Mouse (Mus musculus): ENCODE data around the gene Prkd2.
A peak's percentile ranks its signal among the peaks of the same experiment; 100 is the strongest.

Prkd2 gene

DNA sequence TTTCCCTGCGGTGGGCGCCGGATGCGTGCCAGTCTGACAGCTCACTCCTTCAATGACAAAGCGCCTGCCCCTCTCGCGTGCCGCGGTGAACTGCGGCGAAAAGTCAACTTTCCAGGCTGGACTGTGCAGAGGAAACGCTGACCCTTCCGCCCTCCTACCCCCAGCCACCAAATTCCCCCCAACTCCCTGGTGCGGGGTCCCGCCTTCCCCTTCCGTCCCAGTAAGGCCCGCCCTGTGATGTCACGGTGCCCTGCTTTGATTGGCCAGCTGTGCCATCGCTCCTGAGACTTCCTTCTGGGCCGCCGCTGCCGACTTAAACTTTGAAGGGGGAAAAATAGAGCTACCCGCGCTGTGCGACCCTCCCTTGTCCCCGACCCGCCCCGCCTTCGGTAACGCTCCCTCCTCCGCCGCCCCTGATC lies at the start of gene Prkd2:
Prkd2 (plus strand) TSS at position 258 of the 419 bp plus-strand sequence.
- DNase-seq: peak; percentile 95 to 96

GRCm38 (mm10) chr7:16793010-16793725 lies 49.5 kb upstream of the Prkd2 start:
- no peak for DNase-seq

GRCm38 (mm10) chr7:16794886-16795285 lies 47.8 kb upstream of the Prkd2 start:
- no peak for DNase-seq

GRCm38 (mm10) chr7:16804409-16805028 lies 38.2 kb upstream of the Prkd2 start:
- DNase-seq: no peak

GRCm38 (mm10) chr7:16807936-16808335 lies 34.8 kb upstream of the Prkd2 start:
- peak in 1 of 2 experiments; percentile 42 for DNase-seq

- no peak for DNase-seq
Measured at GRCm38 (mm10) chr7:16808647-16809046, 34.1 kb upstream of the Prkd2 start.

- peak; percentile 68 to 82 for DNase-seq
Measured at GRCm38 (mm10) chr7:16809739-16810138, 33.0 kb upstream of the Prkd2 start.

DNA sequence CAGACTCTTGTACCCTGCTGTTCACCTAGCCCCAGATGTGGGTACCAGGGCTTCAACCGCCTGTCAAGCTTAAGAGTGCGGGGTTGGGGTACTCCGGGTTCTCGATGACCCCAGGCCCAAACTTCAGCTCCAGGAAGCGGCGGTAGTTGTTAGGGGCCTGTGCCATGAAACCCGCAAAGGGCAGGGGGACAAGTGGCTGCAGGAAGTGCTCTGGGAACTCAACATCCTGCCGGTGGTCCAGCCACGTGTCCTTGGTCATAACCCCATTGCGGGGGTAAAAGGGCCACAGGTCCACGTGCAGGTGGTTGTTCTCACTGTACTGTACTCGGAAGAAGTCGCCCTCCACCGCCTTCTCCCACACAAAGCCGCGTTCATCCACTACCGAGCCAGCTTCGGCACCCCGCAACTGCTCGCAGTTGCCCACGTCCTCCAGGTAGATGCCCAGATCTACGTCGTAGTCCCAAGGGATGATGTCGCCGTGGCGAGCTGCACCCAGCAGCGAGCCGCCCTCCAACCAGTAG lies 32.2 kb upstream of the Prkd2 start:
- DNase-seq: no peak

GRCm38 (mm10) chr7:16810920-16811648 lies 31.6 kb upstream of the Prkd2 start:
- no peak for DNase-seq

- no peak for DNase-seq
Measured at GRCm38 (mm10) chr7:16811649-16812070, 31.0 kb upstream of the Prkd2 start.

GRCm38 (mm10) chr7:16812505-16812904 lies 30.2 kb upstream of the Prkd2 start:
- DNase-seq: no peak

GRCm38 (mm10) chr7:16815351-16815941 lies 27.3 kb upstream of the Prkd2 start, which contains the start of gene Strn4:
Gene Strn4 (plus strand): TSS chr7:16815889.
- no peak for DNase-seq

GRCm38 (mm10) chr7:16816078-16816474 lies 26.6 kb upstream of the Prkd2 start:
- DNase-seq: peak; percentile 79 to 92

DNA sequence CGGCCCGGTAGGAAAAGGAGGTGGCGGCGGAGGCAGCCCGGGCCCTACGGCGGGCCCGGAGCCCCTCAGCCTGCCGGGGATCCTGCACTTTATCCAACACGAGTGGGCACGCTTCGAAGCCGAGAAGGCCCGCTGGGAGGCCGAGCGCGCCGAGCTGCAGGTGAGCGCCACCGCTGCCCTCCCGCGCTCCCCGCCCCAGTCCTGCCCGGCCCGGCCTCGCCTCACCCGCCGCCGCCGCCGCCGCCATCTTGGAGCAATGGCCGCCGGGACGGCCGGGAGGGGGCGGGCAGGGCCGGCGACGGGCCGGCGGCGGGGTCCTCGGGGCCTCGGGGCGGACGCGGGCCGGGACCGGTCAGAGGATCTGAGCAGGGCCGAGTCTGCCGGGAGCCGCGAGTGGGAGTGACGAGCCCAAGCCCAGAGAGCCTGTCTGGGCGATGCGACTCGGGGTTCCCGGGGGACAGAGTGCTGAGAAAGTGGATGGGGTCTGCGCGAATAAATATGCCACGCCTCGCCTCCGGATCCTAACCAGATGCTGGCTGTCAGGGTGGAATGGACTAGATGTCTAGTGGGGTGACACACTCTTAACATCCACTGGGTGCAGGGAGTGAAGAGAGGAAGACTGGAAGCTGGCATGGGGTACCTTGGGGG lies 26.1 kb upstream of the Prkd2 start, which contains the start of gene Fkrp:
Fkrp (minus strand) TSS at position 258 of the 648 bp plus-strand sequence.
- DNase-seq: peak; percentile 61 to 71

GRCm38 (mm10) chr7:16817693-16818092 lies 25.0 kb upstream of the Prkd2 start:
- DNase-seq: no peak

GRCm38 (mm10) chr7:16819794-16820193 lies 22.9 kb upstream of the Prkd2 start:
- no peak for DNase-seq

DNA sequence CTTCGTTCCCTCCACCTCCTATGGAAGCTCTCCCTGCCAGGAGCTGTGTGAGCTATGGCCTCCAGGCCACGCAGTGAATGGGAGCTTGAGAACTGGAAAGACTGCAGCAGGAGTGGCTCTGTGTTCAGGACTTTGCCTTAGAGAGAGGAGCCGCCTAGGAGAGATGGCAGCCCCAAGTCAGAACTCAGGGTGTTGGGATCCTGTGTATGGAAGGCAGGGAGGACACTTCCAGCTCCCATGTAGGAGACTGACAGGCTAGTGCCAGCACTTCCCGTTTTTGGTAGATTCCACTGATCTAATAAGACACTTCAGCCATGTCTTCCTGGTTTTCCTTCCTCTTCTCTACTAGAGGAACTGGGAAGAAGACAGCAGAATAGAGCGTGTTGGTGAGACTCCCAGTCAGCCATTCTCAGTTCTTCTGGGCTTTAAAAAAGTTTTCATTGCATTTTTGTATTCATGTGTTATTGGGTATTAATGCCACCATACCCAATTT lies 22.4 kb upstream of the Prkd2 start:
- DNase-seq: no peak

DNA sequence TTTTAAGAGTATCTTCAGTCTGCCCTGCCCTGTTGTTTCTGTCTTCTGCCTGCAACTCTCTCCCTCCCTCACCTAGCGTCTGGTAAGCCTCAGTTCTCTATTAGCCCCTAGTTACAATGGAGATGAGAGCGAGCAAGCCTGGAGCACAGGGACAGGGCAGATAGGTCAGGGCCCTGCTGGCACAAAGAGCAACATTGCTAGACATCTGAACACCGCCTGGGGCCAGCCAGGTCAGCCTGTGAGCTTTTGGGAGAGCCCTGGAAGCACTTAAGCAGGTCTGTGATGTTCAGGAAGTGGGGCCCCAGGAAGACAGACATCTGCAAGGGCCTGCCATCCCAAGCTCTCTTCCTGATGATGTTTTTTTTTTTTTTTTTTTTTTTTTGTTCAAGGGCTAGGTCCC lies 21.6 kb upstream of the Prkd2 start:
- no peak for DNase-seq

- no peak for DNase-seq
Measured at GRCm38 (mm10) chr7:16821669-16822101, 21.0 kb upstream of the Prkd2 start.

- no peak for DNase-seq
Measured at GRCm38 (mm10) chr7:16823734-16824133, 19.0 kb upstream of the Prkd2 start.

- DNase-seq: peak in 1 of 2 experiments; percentile 52
Measured at GRCm38 (mm10) chr7:16825785-16826184, 16.9 kb upstream of the Prkd2 start.

DNA sequence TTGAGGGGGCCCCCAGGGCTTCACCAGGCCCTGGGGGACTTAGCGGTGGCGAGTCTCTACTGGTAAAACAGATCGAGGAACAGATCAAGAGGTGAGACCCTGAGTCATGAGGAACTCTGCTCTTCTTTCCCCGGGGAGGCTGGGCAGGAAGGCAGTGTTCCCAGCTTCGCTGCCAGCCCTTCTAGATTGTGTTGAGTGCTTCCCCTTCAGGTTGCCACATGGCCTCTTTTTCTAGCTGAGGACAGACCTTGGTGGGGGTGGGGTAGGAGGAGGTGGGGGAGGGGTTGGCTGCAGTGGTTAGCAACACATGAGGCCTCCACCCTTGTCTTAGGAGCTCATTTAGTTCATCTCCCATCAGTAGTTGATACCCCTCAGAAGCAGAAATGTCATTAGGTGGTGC lies 16.1 kb upstream of the Prkd2 start:
- DNase-seq: no peak

Data from kidney, postnatal 25 days (tissue).